Mouse (Mus musculus): ENCODE measurements at regions not wholly inside any gene's neighbourhood (a gene's known extent, or its start where the extent isn't known, plus 50 kb on each side); places are given as distances from the start of the nearest gene placed in this dataset.

DNA sequence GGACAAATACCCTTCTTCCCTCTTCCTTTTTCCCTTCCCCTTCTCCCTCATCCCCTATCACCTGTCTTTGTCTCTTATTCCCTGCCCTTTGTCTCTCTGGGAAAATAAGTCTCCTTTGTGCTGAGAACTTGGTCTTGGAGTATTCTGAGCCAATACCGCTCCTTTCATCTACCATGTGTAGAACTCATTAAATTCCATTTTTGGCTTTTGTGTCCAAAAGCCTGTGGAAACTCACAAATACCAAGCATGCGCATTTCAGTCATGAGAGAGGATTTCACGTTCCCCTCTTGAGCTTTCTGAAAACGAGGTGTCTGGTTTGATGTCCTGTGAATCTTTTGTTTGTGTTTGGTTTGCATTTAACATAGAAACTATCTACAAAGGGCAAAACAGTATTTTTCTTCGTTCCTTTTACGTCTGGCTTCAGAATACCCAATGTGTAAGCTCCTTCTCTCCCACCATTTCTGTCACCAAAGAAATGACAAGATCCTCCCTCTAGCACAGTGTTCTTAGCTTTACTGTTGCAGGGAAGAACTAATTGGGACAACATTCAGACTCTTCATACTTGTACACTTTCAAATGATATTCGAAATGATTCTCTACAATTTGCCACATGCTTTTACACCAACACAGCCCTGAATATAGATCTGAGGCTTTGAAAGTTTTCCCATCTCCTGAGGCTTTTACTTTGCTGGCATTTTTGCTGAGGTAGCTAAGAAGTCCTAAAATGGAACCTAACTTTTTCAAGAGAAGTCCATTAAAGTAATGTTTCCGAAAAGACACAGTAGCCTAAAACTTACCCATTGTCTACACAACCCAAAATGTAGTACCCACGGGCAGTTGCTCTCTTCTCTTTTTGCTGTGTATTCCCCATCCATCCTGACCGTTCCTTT, 174.5 kb downstream of the Ifng start:
- TF ChIP-seq EP300 (optimal IDR thresholded peaks at IDR 0.05) (no peak), CTCF (IDR thresholded peaks at IDR 0.05; ENCODE audit: low read depth) (no peak)

Data from stomach, postnatal 0 days (tissue).